Mouse (Mus musculus): ENCODE data around the gene Tuba4a.

- TF ChIP-seq CTCF (IDR thresholded peaks at IDR 0.05; ENCODE audit: extremely low read depth, insufficient read depth, insufficient read length, insufficient replicate concordance): no peak
- TF ChIP-seq POLR2A (IDR thresholded peaks at IDR 0.05; ENCODE audit: low read depth, low read length): no peak
Measured at GRCm38 (mm10) chr1:75215785-75216184, 3.9 kb downstream of the Tuba4a start.
